Mouse (Mus musculus) forebrain, embryonic 11.5 days (tissue): ENCODE measurements around the gene Gad2. TPM values are rescaled to one million over a fixed set of nuclear protein-coding genes. Genes with fewer than 3 reads are reported as not detected.
A peak's percentile ranks its signal among the peaks of the same experiment; 100 is the strongest.

Source experiments
- ATAC-seq: fragments of 200-750 bp; cut with Nextera tagmentation; replicated peaks from 2 replicates; pipeline ENCODE4 v1.8.0; 2017; ENCODE audit warnings: moderate TSS enrichment; ENCODE audit not compliant: low FRiP score
- DNase-seq: peaks from one replicate; pipeline ENCODE4 v3.0.0-alpha.2; 2017; ENCODE audit warnings: low spot score
- H3K27ac ChIP-seq: fragments of 300-500 bp; sonication (generic); 2 replicates; pipeline ENCODE4 v1.5.1; 2014; ENCODE audit warnings: low read depth, low read length
- H3K27me3 ChIP-seq: fragments of 300-500 bp; sonication (generic); 2 replicates; pipeline ENCODE4 v1.6.1; 2014; ENCODE audit warnings: mild to moderate bottlenecking, low read length, mixed read lengths; ENCODE audit not compliant: control insufficient read depth, insufficient read depth
- H3K36me3 ChIP-seq: fragments of 300-500 bp; sonication (generic); 2 replicates; pipeline ENCODE4 v1.6.1; 2014; ENCODE audit warnings: mild to moderate bottlenecking, low read length, moderate library complexity, mixed read lengths; ENCODE audit not compliant: control insufficient read depth, insufficient read depth
- H3K4me1 ChIP-seq: fragments of 300-500 bp; sonication (generic); replicated peaks from 2 replicates; pipeline ENCODE4 v1.6.1; 2014; ENCODE audit warnings: low read length, mixed read lengths; ENCODE audit not compliant: control insufficient read depth, insufficient read depth
- H3K4me2 ChIP-seq: fragments of 300-500 bp; sonication (generic); 2 replicates; pipeline ENCODE4 v1.6.1; 2014; ENCODE audit warnings: low read depth, mild to moderate bottlenecking, low read length, moderate library complexity, mixed read lengths; ENCODE audit not compliant: severe bottlenecking
- H3K4me3 ChIP-seq: fragments of 300-500 bp; sonication (generic); 2 replicates; pipeline ENCODE4 v1.5.1; 2014; ENCODE audit warnings: low read depth, low read length
- H3K9ac ChIP-seq: fragments of 300-500 bp; sonication (generic); 2 replicates; pipeline ENCODE4 v1.6.1; 2014; ENCODE audit warnings: low read length
- H3K9me3 ChIP-seq: fragments of 300-500 bp; sonication (generic); 2 replicates; pipeline ENCODE4 v1.6.1; 2016; ENCODE audit warnings: low read length, mixed read lengths; ENCODE audit not compliant: control insufficient read depth
- WGBS: fragments of 180-500 bp; shearing (Covaris S2); extraction: QIAGEN DNeasy Blood & Tissue Kit; methylation state at CpG from one replicate; pipeline ENCODE4 v1.1.7; 2014; 5-methylcytosine and 5-hydroxymethylcytosine counted together
- polyA plus RNA-seq: library from polyadenylated mRNA; unstranded; fragments of >200 nt; fragmentation: Nextera tagmentation; extraction: Ambion mirVana; gene quantifications from 2 replicates; pipeline ENCODE4 v1.2.1, GENCODE M21; 2014

Gad2 gene
- polyA plus RNA-seq, 1 experiment from 2014 or later: 29.6 TPM

- Histone ChIP-seq H3K27ac (no peak overlapping the region), H3K36me3 (no peaks in the 10 kb centered on the region), H3K4me2 (peak overlapping the region; percentile 11; the same call in 1 of the 2 replicates), H3K27me3 (peaks cover 33% of the 10 kb centered on the region), H3K9ac (no peak overlapping the region), H3K9me3 (no peaks in the 10 kb centered on the region), H3K4me3 (no peak overlapping the region), H3K4me1 (peaks cover 8% of the 10 kb centered on the region)
- WGBS: 25% methylated on average over 5 of the region's 5 CpGs
- no peak for ATAC-seq
- no peak for DNase-seq
Measured at GRCm38 (mm10) chr2:22627819-22628432, 5.9 kb downstream of the Gad2 start.

- no peak overlapping the region for H3K4me2 ChIP-seq
- no peak overlapping the region for H3K9ac ChIP-seq
- 40% methylated on average over 8 of the region's 8 CpGs for WGBS
- H3K36me3 ChIP-seq: no peaks in the 10 kb centered on the region
- H3K27me3 ChIP-seq: no peaks in the 10 kb centered on the region
- H3K4me1 ChIP-seq: no peaks in the 10 kb centered on the region
- no peak overlapping the region for H3K27ac ChIP-seq
- DNase-seq (peak; percentile 62), ATAC-seq (no peak)
- H3K4me3 ChIP-seq: no peak overlapping the region
- no peaks in the 10 kb centered on the region for H3K9me3 ChIP-seq
Measured at GRCm38 (mm10) chr2:22634766-22635165, 12.8 kb downstream of the Gad2 start.

- DNase-seq: no peak
- ATAC-seq: no peak
Measured at GRCm38 (mm10) chr2:22646134-22646533, 24.1 kb downstream of the Gad2 start.

GRCm38 (mm10) chr2:22648394-22648793 lies 26.4 kb downstream of the Gad2 start:
- Histone ChIP-seq H3K9ac (no peak overlapping the region), H3K9me3 (no peaks in the 10 kb centered on the region), H3K27ac (no peak overlapping the region), H3K4me2 (no peak overlapping the region), H3K27me3 (no peaks in the 10 kb centered on the region), H3K4me1 (no peaks in the 10 kb centered on the region), H3K4me3 (no peak overlapping the region), H3K36me3 (no peaks in the 10 kb centered on the region)
- ATAC-seq (no peak), DNase-seq (no peak)
- 84% methylated on average over 1 of the region's 1 CpGs for WGBS

More at GRCm38 (mm10) chr2:22646134-22646533, 24.1 kb downstream of the Gad2 start:
- Histone ChIP-seq H3K4me2 (no peak overlapping the region), H3K4me1 (no peaks in the 10 kb centered on the region), H3K9me3 (no peaks in the 10 kb centered on the region), H3K27me3 (no peaks in the 10 kb centered on the region), H3K36me3 (no peaks in the 10 kb centered on the region), H3K9ac (no peak overlapping the region), H3K27ac (no peak overlapping the region), H3K4me3 (no peak overlapping the region)
- 53% methylated on average over 1 of the region's 1 CpGs for WGBS

- ATAC-seq (no peak), DNase-seq (no peak)
- no peak overlapping the region for H3K4me3 ChIP-seq
- WGBS: 84% methylated on average over 4 of the region's 4 CpGs
- no peaks in the 10 kb centered on the region for H3K4me1 ChIP-seq
- H3K36me3 ChIP-seq: no peaks in the 10 kb centered on the region
- H3K4me2 ChIP-seq: no peak overlapping the region
- H3K9ac ChIP-seq: no peak overlapping the region
- H3K27ac ChIP-seq: no peak overlapping the region
- H3K9me3 ChIP-seq: no peaks in the 10 kb centered on the region
- no peaks in the 10 kb centered on the region for H3K27me3 ChIP-seq
Measured at GRCm38 (mm10) chr2:22651826-22652225, 29.8 kb downstream of the Gad2 start.

- no peaks in the 10 kb centered on the region for H3K36me3 ChIP-seq
- 83% methylated on average over 1 of the region's 1 CpGs for WGBS
- DNase-seq: no peak
- no peak overlapping the region for H3K9ac ChIP-seq
- no peaks in the 10 kb centered on the region for H3K4me1 ChIP-seq
- no peak for ATAC-seq
- H3K9me3 ChIP-seq: no peaks in the 10 kb centered on the region
- no peak overlapping the region for H3K27ac ChIP-seq
- no peak overlapping the region for H3K4me3 ChIP-seq
- no peak overlapping the region for H3K4me2 ChIP-seq
- H3K27me3 ChIP-seq: no peaks in the 10 kb centered on the region
Measured at GRCm38 (mm10) chr2:22663731-22664130, 41.7 kb downstream of the Gad2 start.

- H3K36me3 ChIP-seq: no peaks in the 10 kb centered on the region
- no peaks in the 10 kb centered on the region for H3K9me3 ChIP-seq
- no peak overlapping the region for H3K27ac ChIP-seq
- 92% methylated on average over 2 of the region's 2 CpGs for WGBS
- ATAC-seq (no peak), DNase-seq (no peak)
- no peaks in the 10 kb centered on the region for H3K4me1 ChIP-seq
- H3K9ac ChIP-seq: no peak overlapping the region
- no peak overlapping the region for H3K4me2 ChIP-seq
- H3K4me3 ChIP-seq: no peak overlapping the region
- H3K27me3 ChIP-seq: no peaks in the 10 kb centered on the region
Measured at GRCm38 (mm10) chr2:22670415-22670814, 48.4 kb downstream of the Gad2 start.

- DNase-seq (no peak), ATAC-seq (no peak)
- Histone ChIP-seq H3K4me3 (no peak overlapping the region), H3K4me2 (no peak overlapping the region), H3K27me3 (no peaks in the 10 kb centered on the region), H3K4me1 (no peaks in the 10 kb centered on the region), H3K36me3 (no peaks in the 10 kb centered on the region), H3K9me3 (no peaks in the 10 kb centered on the region), H3K27ac (no peak overlapping the region), H3K9ac (no peak overlapping the region)
- 85% methylated on average over 1 of the region's 1 CpGs for WGBS
Measured at GRCm38 (mm10) chr2:22671348-22671747, 49.3 kb downstream of the Gad2 start.

GRCm38 (mm10) chr2:22677066-22677465 lies 55.1 kb downstream of the Gad2 start:
- Histone ChIP-seq H3K36me3 (no peaks in the 10 kb centered on the region), H3K27me3 (no peaks in the 10 kb centered on the region), H3K4me3 (no peak overlapping the region), H3K9ac (no peak overlapping the region), H3K9me3 (no peaks in the 10 kb centered on the region), H3K4me1 (no peaks in the 10 kb centered on the region), H3K4me2 (no peak overlapping the region), H3K27ac (no peak overlapping the region)
- ATAC-seq (no peak), DNase-seq (no peak)
- 33% methylated on average over 8 of the region's 8 CpGs for WGBS
